Mouse (Mus musculus) neutrophil, adult 5-6 weeks (primary cell): ENCODE results near the gene Tent2. TPM values are rescaled to one million over a fixed set of nuclear protein-coding genes. Genes with fewer than 3 reads are reported as not detected.

Source experiments
- ATAC-seq: fragments of 151-379, 151-347 bp; 2 replicates; pipeline ENCODE4 v1.8.0; 2017; ENCODE audit warnings: mild to moderate bottlenecking, moderate TSS enrichment; ENCODE audit not compliant: insufficient number of reproducible peaks, poor library complexity, low FRiP score, severe bottlenecking; ENCODE audit errors: extremely low read depth
- total RNA-seq: library from RNA; stranded (forward); fragments of 200-1000 nt; gene quantifications from 2 replicates; pipeline ENCODE4 v1.2.3, GENCODE M21; 2017

Gene Tent2
- total RNA-seq, 1 experiment from 2014 or later = 67.7 TPM

- no peak for ATAC-seq
Measured at GRCm38 (mm10) chr13:93153280-93153679, 38.9 kb downstream of the Tent2 start.

- peak; percentile 52 for ATAC-seq
Measured at GRCm38 (mm10) chr13:93144336-93145167, 47.6 kb downstream of the Tent2 start, which contains the start of gene Cmya5. Gene Cmya5 (minus strand): TSS chr13:93144724.

GRCm38 (mm10) chr13:93143819-93144283 is 48.3 kb downstream of the Tent2 start:
- ATAC-seq = no peak

- ATAC-seq = no peak
Measured at GRCm38 (mm10) chr13:93141184-93141583, 51.0 kb downstream of the Tent2 start.

GRCm38 (mm10) chr13:93138059-93138458 is 54.1 kb downstream of the Tent2 start:
- no peak for ATAC-seq

- no peak for ATAC-seq
Measured at GRCm38 (mm10) chr13:93137098-93137497, 55.1 kb downstream of the Tent2 start.

GRCm38 (mm10) chr13:93136251-93136650 is 55.9 kb downstream of the Tent2 start:
- ATAC-seq = no peak

- no peak for ATAC-seq
Measured at GRCm38 (mm10) chr13:93135501-93135900, 56.7 kb downstream of the Tent2 start.

- no peak for ATAC-seq
Measured at GRCm38 (mm10) chr13:93130674-93131073, 61.5 kb downstream of the Tent2 start.

GRCm38 (mm10) chr13:93128961-93129360 is 63.2 kb downstream of the Tent2 start:
- no peak for ATAC-seq

- ATAC-seq = no peak
Measured at GRCm38 (mm10) chr13:93128111-93128860, 63.9 kb downstream of the Tent2 start.

GRCm38 (mm10) chr13:93122321-93122720 is 69.9 kb downstream of the Tent2 start:
- ATAC-seq = no peak

GRCm38 (mm10) chr13:93117241-93117640 is 74.9 kb downstream of the Tent2 start:
- no peak for ATAC-seq

- ATAC-seq = no peak
Measured at GRCm38 (mm10) chr13:93102340-93103090, 89.7 kb downstream of the Tent2 start.

GRCm38 (mm10) chr13:93098596-93098995 is 93.6 kb downstream of the Tent2 start:
- ATAC-seq = no peak

GRCm38 (mm10) chr13:93096643-93097042 is 95.5 kb downstream of the Tent2 start:
- ATAC-seq = no peak
